Mouse (Mus musculus) testis, postnatal 14 days (tissue): ENCODE results near the gene Kdelr2.
"Not testable (repeated sequence)": the region's sequence is repeated elsewhere in the genome, so short reads cannot be mapped to it uniquely, and the experiment has no call there.

ENCODE experiments used
- DNase-seq: peaks from one replicate; pipeline ENCODE4 v3.0.0; 2021; ENCODE audit warnings: low spot score

The Kdelr2 gene

GRCm38 (mm10) chr5:143403221-143404147 is at the start of gene Kdelr2:
TSS of gene Kdelr2 (plus strand) at chr5:143403838.
- peak; percentile 89 for DNase-seq

- DNase-seq = no peak
These were observed 47.6 kb upstream of the Kdelr2 start for GRCm38 (mm10) chr5:143356017-143356416.

GRCm38 (mm10) chr5:143356686-143357388 is 46.8 kb upstream of the Kdelr2 start, which contains the start of gene Grid2ip:
TSS of gene Grid2ip (plus strand) at chr5:143357338.
- no peak for DNase-seq

- no peak for DNase-seq
These were observed 46.1 kb upstream of the Kdelr2 start for GRCm38 (mm10) chr5:143357564-143357963.

GRCm38 (mm10) chr5:143359263-143359662 is 44.4 kb upstream of the Kdelr2 start:
- no peak for DNase-seq

GRCm38 (mm10) chr5:143360000-143360399 is 43.6 kb upstream of the Kdelr2 start:
- DNase-seq = no peak

GRCm38 (mm10) chr5:143361428-143361827 is 42.2 kb upstream of the Kdelr2 start:
- DNase-seq = no peak

GRCm38 (mm10) chr5:143363678-143364615 is 39.7 kb upstream of the Kdelr2 start:
- DNase-seq = no peak

GRCm38 (mm10) chr5:143367931-143368330 is 35.7 kb upstream of the Kdelr2 start:
- no peak for DNase-seq

GRCm38 (mm10) chr5:143369611-143370255 is 33.9 kb upstream of the Kdelr2 start:
- DNase-seq = no peak

GRCm38 (mm10) chr5:143370416-143371145 is 33.1 kb upstream of the Kdelr2 start:
- DNase-seq = no peak

- DNase-seq = no peak
These were observed 32.5 kb upstream of the Kdelr2 start for GRCm38 (mm10) chr5:143371146-143371510.

- no peak for DNase-seq
These were observed 30.8 kb upstream of the Kdelr2 start for GRCm38 (mm10) chr5:143372818-143373217.

- DNase-seq = peak; percentile 67
These were observed 28.4 kb upstream of the Kdelr2 start for GRCm38 (mm10) chr5:143375242-143375641.

GRCm38 (mm10) chr5:143376156-143376555 is 27.5 kb upstream of the Kdelr2 start:
- DNase-seq = peak; percentile 52

GRCm38 (mm10) chr5:143386797-143387621 is 16.6 kb upstream of the Kdelr2 start:
- no peak for DNase-seq

- no peak for DNase-seq
These were observed 9.5 kb upstream of the Kdelr2 start for GRCm38 (mm10) chr5:143394184-143394583.

GRCm38 (mm10) chr5:143394966-143395365 is 8.7 kb upstream of the Kdelr2 start:
- not testable (repeated sequence) for DNase-seq

- DNase-seq = no peak
These were observed 8.0 kb upstream of the Kdelr2 start for GRCm38 (mm10) chr5:143395649-143396048.

GRCm38 (mm10) chr5:143400501-143400900 is 3.1 kb upstream of the Kdelr2 start:
- DNase-seq = no peak
